Mouse (Mus musculus) spleen, postnatal 10 days (tissue): Measurements from ENCODE around the gene Kcnc4.

Experiments used
- DNase-seq, 2 experiments: peaks; one replicate each; pipeline ENCODE4 v3.0.0; 2021 to 2022; ENCODE audit warnings: low spot score in 2 of 2

Gene Kcnc4

GRCm38 (mm10) chr3:107459196-107459772, at the start of gene Kcnc4:
TSS of gene Kcnc4 (minus strand) at chr3:107459552.
- no peak for DNase-seq

GRCm38 (mm10) chr3:107508696-107509095, 49.3 kb upstream of the Kcnc4 start:
- DNase-seq: no peak

GRCm38 (mm10) chr3:107507966-107508365, 48.6 kb upstream of the Kcnc4 start:
- no peak for DNase-seq

- no peak for DNase-seq
Observed at GRCm38 (mm10) chr3:107506531-107506930, 47.2 kb upstream of the Kcnc4 start.

- DNase-seq: no peak
Observed at GRCm38 (mm10) chr3:107505464-107506367, 46.4 kb upstream of the Kcnc4 start.

GRCm38 (mm10) chr3:107504542-107504941, 45.2 kb upstream of the Kcnc4 start:
- DNase-seq: no peak

- DNase-seq: no peak
Observed at GRCm38 (mm10) chr3:107503716-107504115, 44.4 kb upstream of the Kcnc4 start.

GRCm38 (mm10) chr3:107501702-107502151, 42.4 kb upstream of the Kcnc4 start:
- no peak for DNase-seq

- DNase-seq: no peak
Observed at GRCm38 (mm10) chr3:107500301-107500700, 40.9 kb upstream of the Kcnc4 start.

GRCm38 (mm10) chr3:107496086-107496850, 36.9 kb upstream of the Kcnc4 start:
- DNase-seq: no peak

GRCm38 (mm10) chr3:107495524-107495923, 36.2 kb upstream of the Kcnc4 start:
- DNase-seq: no peak

GRCm38 (mm10) chr3:107491459-107491858, 32.1 kb upstream of the Kcnc4 start:
- no peak for DNase-seq

- DNase-seq: no peak
Observed at GRCm38 (mm10) chr3:107488637-107489036, 29.3 kb upstream of the Kcnc4 start.

GRCm38 (mm10) chr3:107483290-107483689, 23.9 kb upstream of the Kcnc4 start:
- no peak for DNase-seq

- DNase-seq: no peak
Observed at GRCm38 (mm10) chr3:107480660-107481059, 21.3 kb upstream of the Kcnc4 start.

- DNase-seq: peak; percentile 8 to 33
Observed at GRCm38 (mm10) chr3:107472198-107472597, 12.8 kb upstream of the Kcnc4 start.

- DNase-seq: no peak
Observed at GRCm38 (mm10) chr3:107469059-107469458, 9.7 kb upstream of the Kcnc4 start.

- no peak for DNase-seq
Observed at GRCm38 (mm10) chr3:107468106-107468505, 8.8 kb upstream of the Kcnc4 start.

GRCm38 (mm10) chr3:107466577-107466976, 7.2 kb upstream of the Kcnc4 start:
- peak in 1 of 2 experiments; percentile 70 for DNase-seq

GRCm38 (mm10) chr3:107462160-107462559, 2.8 kb upstream of the Kcnc4 start:
- DNase-seq: peak; percentile 33 to 75

GRCm38 (mm10) chr3:107459773-107460431, 550 bp upstream of the Kcnc4 start:
- DNase-seq: no peak
